In genomic region chr2:117666528-117666927, GRCm38 (mm10) we compare ENCODE assay signal across 27 mouse cellular contexts.
DNase-seq lines count a peak whose midpoint lies in the region; ATAC-seq and TF ChIP-seq lines count a peak whose summit lies in the region.
"Had no signal": no experiment of that assay in that cellular context is flagged by ENCODE, and none has a peak within 500 bp of the region (broad histone marks: within the 10 kb centered on the region; RNA-seq: fewer than 3 reads in every experiment).

No protein-coding gene starts in this region.

- no peaks in the 10 kb centered on the region for H3K27me3 ChIP-seq in lung, postnatal 0 days (replicated peaks; ENCODE audit: insufficient read depth, low read length)
- no peaks in the 10 kb centered on the region for H3K27me3 ChIP-seq in Patski
- H3K27me3 ChIP-seq in limb, embryonic 10.5 days (ENCODE audit: low read depth, poor library complexity, severe bottlenecking) = no peaks in the 10 kb centered on the region
- no peaks in the 10 kb centered on the region for H3K27me3 ChIP-seq in hindbrain, embryonic 12.5 days
- H3K27me3 ChIP-seq: embryonic facial prominence, embryonic 15.5 days; liver, embryonic 12.5 days; midbrain, embryonic 13.5 days; neural tube, embryonic 15.5 days had no signal

- H3K27ac ChIP-seq in lung, postnatal 0 days (ENCODE audit: low read length) = no peak overlapping the region
- peak overlapping the region; percentile 36; the same call in 1 of the 2 replicates for H3K27ac ChIP-seq in limb, embryonic 10.5 days
- no peak overlapping the region for H3K27ac ChIP-seq in hindbrain, embryonic 12.5 days
- H3K27ac ChIP-seq: embryonic facial prominence, embryonic 15.5 days; hindbrain, embryonic 14.5 days; liver, embryonic 12.5 days; macrophage; midbrain, embryonic 13.5 days; neural tube, embryonic 15.5 days; stomach, postnatal 0 days had no signal

- peak; percentile 29 for DNase-seq in lung, postnatal 0 days (ENCODE audit: low spot score)
- DNase-seq in lung, adult 18-20 months = no peak
- peak; percentile 95 for DNase-seq in Patski (ENCODE audit: low read depth, low spot score)
- peak; percentile 31 for DNase-seq in limb, embryonic 10.5 days (ENCODE audit: low spot score)
- DNase-seq in cerebellum, postnatal 4 days (ENCODE audit: low spot score in 2 of 2) = no peak
- DNase-seq in thymus, postnatal 14 days = no peak
- DNase-seq: cerebellum, adult 9-10 months; heart, adult 18-20 months; heart, postnatal 4 days; kidney, adult 9 months; kidney, postnatal 14 days; liver, postnatal 0 days; lung, postnatal 10 days; retina, postnatal 1 day; thymus, adult 18-20 months; thymus, postnatal 36 days had no signal

- no peaks in the 10 kb centered on the region for H3K9me3 ChIP-seq in lung, postnatal 0 days (ENCODE audit: low read length)
- no peaks in the 10 kb centered on the region for H3K9me3 ChIP-seq in limb, embryonic 10.5 days (replicated peaks)
- H3K9me3 ChIP-seq in hindbrain, embryonic 12.5 days (replicated peaks) = no peaks in the 10 kb centered on the region
- H3K9me3 ChIP-seq: embryonic facial prominence, embryonic 15.5 days; liver, embryonic 12.5 days; midbrain, embryonic 13.5 days; neural tube, embryonic 15.5 days had no signal

- no peaks in the 10 kb centered on the region for H3K4me1 ChIP-seq in lung, postnatal 0 days (ENCODE audit: insufficient read depth, low read depth, low read length)
- peaks cover 12% of the 10 kb centered on the region for H3K4me1 ChIP-seq in limb, embryonic 10.5 days
- H3K4me1 ChIP-seq in hindbrain, embryonic 12.5 days = no peaks in the 10 kb centered on the region
- H3K4me1 ChIP-seq: liver, embryonic 12.5 days; midbrain, embryonic 13.5 days; neural tube, embryonic 15.5 days had no signal

- POLR2A ChIA-PET in Patski (lab: Charles Lee) = interaction anchor here (0.9 to 2.0 kb wide), 6 partner anchors 10 to 285 kb away, joined by 3 to 5 read pairs (median 4); no protein-coding TSS in a partner anchor

- H3K4me3 ChIP-seq in lung, postnatal 0 days (ENCODE audit: low read depth, low read length) = no peak overlapping the region
- no peak overlapping the region for H3K4me3 ChIP-seq in limb, embryonic 10.5 days
- no peak overlapping the region for H3K4me3 ChIP-seq in hindbrain, embryonic 12.5 days
- H3K4me3 ChIP-seq: embryonic facial prominence, embryonic 15.5 days; liver, embryonic 12.5 days; midbrain, embryonic 13.5 days; neural tube, embryonic 15.5 days had no signal

- WGBS in lung, postnatal 0 days = 49% methylated on average over 3 of the region's 3 CpGs
- 25% methylated on average over 3 of the region's 3 CpGs for WGBS in limb, embryonic 10.5 days
- 74% methylated on average over 3 of the region's 3 CpGs for WGBS in hindbrain, embryonic 12.5 days

- ATAC-seq in lung, postnatal 0 days = no peak
- peak; percentile 89 for ATAC-seq in Patski
- no peak for ATAC-seq in hindbrain, embryonic 12.5 days (ENCODE audit: low FRiP score)
- ATAC-seq: forebrain, embryonic 14.5 days; intestine, postnatal 0 days; liver, embryonic 12.5 days; liver, postnatal 0 days; midbrain, embryonic 13.5 days had no signal

- no peak overlapping the region for H3K4me2 ChIP-seq in lung, postnatal 0 days (replicated peaks; ENCODE audit: low read depth, low read length)
- H3K4me2 ChIP-seq in hindbrain, embryonic 12.5 days (replicated peaks) = no peak overlapping the region
- H3K4me2 ChIP-seq: embryonic facial prominence, embryonic 15.5 days; heart, embryonic 11.5 days; hindbrain, embryonic 14.5 days; liver, embryonic 12.5 days; midbrain, embryonic 13.5 days; neural tube, embryonic 15.5 days had no signal

- CTCF ChIA-PET in Patski (lab: Charles Lee) = interaction anchor here (1.0 to 2.9 kb wide), 5 partner anchors 10 to 205 kb away, joined by 3 to 10 read pairs (median 4); no protein-coding TSS in a partner anchor

- TF ChIP-seq EP300 in lung, postnatal 0 days (IDR thresholded peaks at IDR 0.05) = no peak

- no peaks in the 10 kb centered on the region for H3K36me3 ChIP-seq in lung, postnatal 0 days (ENCODE audit: insufficient read depth, low read length)
- H3K36me3 ChIP-seq in limb, embryonic 10.5 days = no peaks in the 10 kb centered on the region
- no peaks in the 10 kb centered on the region for H3K36me3 ChIP-seq in hindbrain, embryonic 12.5 days
- H3K36me3 ChIP-seq: embryonic facial prominence, embryonic 15.5 days; liver, embryonic 12.5 days; midbrain, embryonic 13.5 days; neural tube, embryonic 15.5 days had no signal

- no peak overlapping the region for H3K9ac ChIP-seq in lung, postnatal 0 days (replicated peaks; ENCODE audit: low read depth)
- no peak overlapping the region for H3K9ac ChIP-seq in hindbrain, embryonic 12.5 days
- H3K9ac ChIP-seq: embryonic facial prominence, embryonic 15.5 days; hindbrain, embryonic 14.5 days; liver, embryonic 12.5 days; liver, postnatal 0 days; midbrain, embryonic 13.5 days; neural tube, embryonic 15.5 days had no signal

- in situ Hi-C loops in Patski (cut with MboI; ENCODE audit: low pct_unique_long_range_greater_than_20kb) = loop anchor here (5.0 kb wide), 4 partner anchors 136 to 446 kb away; partner anchors contain the start of gene Thbs1

- no peak for TF ChIP-seq CTCF in lung, postnatal 0 days (IDR thresholded peaks at IDR 0.05)
- TF ChIP-seq CTCF in Patski (IDR thresholded peaks at IDR 0.05) = no peak

Comparison
In these comparisons a context has a peak if more than half of its experiments do, and no peak if none do; other contexts are left out.
1. DNase-seq: peak in lung, postnatal 0 days (single experiment), Patski (single experiment) and limb, embryonic 10.5 days (single experiment); none in lung, adult 18-20 months (0 of 2), cerebellum, postnatal 4 days (0 of 2) and thymus, postnatal 14 days (single experiment).